Mouse (Mus musculus) common myeloid progenitor, adult 5-6 weeks (primary cell): ENCODE data around the gene Capn12. TPM values are rescaled to one million over a fixed set of nuclear protein-coding genes. Genes with fewer than 3 reads are reported as not detected.

Experiments
- ATAC-seq: replicated peaks from 2 replicates; pipeline ENCODE4 v1.8.0; 2016; ENCODE audit warnings: low read depth, mild to moderate bottlenecking, moderate TSS enrichment, inconsistent platforms; ENCODE audit not compliant: poor library complexity, severe bottlenecking
- total RNA-seq: library from RNA; stranded (forward); fragments of 200-1000, 187-1606 nt; gene quantifications from 2 replicates; pipeline ENCODE4 v1.2.3, GENCODE M21; 2017

Gene Capn12
- total RNA-seq: 0.37 and 0.87 TPM in 2 replicates

DNA sequence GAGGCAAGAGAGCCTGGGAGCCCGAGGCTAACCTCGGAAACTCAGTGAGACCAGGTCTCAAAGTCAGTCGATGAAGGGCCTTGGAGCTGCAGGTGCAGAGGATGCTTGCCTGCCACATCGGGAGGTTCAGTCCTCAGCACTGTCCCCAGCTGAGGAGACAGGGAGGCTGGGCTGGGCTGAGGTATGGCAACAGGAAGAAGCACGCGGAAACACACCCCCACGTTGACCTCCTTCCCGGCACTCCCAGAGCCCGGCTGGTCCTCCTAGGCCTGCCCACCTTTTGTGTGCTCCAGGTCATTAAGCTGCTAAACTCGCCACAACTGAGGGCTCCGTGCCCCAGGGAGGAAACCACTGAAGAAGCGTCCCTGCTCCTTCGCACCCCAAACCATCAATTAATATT, at the start of gene Capn12:
Gene Capn12 (plus strand): TSS at position 224 of the 400 bp plus-strand sequence.
- ATAC-seq: peak; percentile 31; the same call in 1 of the 2 replicates

DNA sequence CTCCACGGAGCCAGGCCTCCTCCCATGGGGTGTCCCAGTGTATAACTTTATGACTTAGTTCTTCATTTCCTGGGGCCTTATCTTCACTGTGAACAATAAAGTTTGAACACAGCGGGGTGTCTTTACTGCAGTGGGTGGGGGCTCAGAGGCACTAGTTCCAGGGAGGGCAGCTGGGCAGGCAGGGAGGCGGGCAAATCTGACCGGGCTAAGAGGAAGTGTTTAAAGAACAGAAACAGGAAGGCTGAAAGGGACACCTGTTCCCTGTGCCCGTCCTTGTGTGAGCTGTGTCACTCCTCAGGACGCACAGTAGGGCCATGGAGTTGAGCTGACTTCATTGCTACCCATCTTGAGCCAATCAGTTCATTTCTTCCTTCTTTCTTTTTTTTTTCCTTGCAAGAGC, 49.1 kb upstream of the Capn12 start:
- ATAC-seq: peak; percentile 46; the same call in 1 of the 2 replicates

DNA sequence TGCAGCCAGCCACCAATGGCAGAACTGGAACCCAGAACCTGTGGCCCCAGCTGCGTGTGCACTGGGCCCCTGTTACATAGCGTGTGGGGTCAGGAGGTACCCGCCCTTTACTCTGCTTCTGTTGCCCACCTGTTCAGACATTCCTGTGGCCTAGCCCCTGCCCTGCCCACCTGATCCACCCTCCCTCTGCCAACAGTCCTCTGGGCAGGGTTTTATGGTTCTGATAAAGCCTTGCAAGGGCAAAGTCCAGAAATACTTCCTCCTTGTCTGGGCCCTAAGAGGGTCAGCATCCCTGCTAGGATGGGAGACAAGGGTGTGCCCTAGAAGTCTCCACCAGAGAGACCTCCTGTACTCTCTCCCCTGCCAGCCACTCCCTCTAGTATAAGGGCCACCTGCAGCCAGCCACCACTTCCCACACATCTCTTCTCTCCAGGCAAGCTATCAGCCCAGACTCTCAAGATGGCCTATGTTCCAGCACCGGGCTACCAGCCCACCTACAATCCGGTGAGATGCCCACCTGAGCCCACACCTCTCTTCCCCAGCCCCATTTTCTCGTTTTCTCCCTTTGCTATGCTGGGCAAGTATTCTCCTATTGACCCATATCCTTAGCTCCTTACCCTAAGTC, 47.4 kb upstream of the Capn12 start, which contains the start of gene Lgals4:
Gene Lgals4 (plus strand): TSS at position 132 of the 625 bp plus-strand sequence.
- no peak for ATAC-seq

DNA sequence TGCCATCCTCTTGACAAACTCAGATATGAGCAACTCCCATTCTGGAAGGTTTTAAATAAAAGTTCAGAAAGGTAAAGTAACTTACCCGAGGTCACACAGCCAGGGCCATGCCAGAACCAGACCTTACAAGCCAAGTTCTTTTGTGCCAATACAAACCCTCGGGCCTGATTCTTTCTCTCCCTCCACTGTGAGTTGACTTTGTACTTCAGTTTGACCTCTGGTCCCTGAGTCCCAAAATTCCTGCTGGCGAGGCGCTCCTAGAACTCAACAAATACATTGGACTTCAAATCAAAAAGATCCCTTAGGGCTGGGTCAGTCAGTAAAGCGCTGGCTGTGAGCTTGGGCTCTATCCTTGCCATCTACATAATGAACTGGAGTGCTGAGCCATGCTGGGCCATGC, 44.3 kb upstream of the Capn12 start:
- no peak for ATAC-seq

DNA sequence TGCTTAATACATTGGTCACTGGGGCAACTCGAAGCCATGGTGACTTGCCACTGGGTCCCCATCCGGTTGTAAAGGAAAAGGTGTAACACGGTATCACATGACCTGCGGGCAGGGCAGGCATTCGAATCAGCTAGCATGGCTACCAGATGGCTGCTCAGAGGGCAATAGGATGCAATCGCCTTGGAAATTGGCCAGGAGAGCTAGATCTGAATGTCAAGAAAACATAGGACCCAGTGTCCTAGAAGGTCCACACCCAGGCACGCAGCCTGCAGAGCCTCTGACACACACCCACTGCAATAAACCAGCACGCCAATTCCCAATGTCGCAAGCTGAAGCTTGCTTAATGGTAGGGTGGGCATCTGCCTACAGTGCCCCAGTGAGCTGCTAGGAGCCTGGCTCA, 42.9 kb upstream of the Capn12 start:
- ATAC-seq: no peak

DNA sequence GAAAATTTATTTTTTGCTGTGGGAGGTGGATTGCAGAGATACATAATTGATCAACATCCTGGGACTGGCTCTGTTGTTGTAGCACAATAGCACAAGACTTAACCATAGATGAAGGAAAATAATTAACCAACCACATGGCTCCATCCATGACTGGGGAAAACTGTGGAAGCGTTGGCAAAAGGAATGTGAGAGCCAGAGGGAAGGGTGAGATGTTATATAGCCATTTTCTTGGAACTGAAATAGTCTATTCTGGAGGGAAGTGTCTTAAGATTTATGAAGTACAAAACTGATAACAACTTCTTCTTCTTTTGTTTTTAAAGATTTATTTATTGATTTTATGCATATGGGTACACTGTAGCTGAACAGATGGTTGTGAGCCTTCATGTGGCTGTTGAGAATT, 33.9 kb upstream of the Capn12 start:
- no peak for ATAC-seq

DNA sequence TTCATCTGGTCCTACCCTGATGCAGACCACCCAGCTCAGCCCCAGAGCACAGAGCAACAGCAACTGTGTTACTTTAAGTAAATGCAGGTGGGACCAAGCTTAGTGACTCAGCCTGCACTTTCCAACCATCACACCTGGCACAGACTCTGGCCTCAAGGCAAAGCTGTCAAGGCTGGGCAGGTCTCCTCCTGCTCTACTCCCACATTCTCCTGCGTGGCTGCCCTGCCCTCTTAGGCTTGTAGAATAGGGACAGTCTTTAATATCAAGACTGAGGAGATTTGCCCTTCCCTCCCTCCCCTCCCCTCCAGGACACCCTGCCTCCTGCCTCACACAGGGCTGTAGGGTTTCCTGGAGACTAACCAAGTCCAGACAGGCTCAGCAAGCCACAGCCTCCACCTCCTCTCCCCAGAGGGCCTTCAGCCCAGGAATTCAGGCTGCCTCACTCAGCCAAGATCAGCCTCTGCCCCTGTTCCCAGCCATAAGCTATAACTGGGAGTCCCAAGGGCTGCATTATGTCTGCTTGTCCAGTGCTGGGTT, 31.5 kb upstream of the Capn12 start:
- no peak for ATAC-seq

DNA sequence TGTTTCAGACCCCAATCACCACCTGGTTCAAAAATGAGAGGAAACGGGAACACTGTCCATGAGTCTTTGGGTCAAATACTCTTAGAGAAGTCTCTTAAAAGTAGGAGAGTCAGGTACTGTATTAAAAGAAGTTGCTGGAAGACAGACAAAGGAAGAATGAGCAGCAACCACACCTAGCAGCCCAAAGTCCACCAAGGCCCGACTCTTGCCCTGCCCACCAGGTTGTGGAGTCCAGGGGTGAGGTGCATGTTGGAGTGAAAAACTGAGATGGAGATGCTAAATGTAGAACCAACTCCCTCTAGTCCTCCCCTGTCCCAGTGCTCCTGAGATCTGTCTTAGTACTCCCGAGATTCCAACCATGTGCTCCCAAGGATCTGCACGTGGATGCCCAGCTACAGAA, 30.6 kb upstream of the Capn12 start:
- no peak for ATAC-seq

DNA sequence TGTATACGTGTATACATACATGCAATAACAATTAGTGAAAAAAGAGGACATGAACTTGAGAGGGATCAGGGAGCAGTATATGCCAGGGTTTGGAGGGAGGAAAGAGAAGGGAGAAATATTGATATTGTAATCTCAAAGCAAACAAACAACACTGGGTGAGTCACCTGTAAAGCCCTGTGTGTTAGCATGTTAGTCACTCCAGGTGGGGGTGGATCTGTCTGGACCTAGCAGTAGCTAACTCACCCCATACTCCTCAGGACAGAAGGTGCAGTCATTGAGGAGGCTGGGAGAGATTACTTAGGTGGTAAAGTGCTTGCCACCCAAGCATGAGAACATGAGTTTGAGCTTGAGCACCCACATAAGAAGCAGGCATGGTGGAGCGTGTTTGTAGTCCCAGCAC, 21.3 kb upstream of the Capn12 start:
- no peak for ATAC-seq

DNA sequence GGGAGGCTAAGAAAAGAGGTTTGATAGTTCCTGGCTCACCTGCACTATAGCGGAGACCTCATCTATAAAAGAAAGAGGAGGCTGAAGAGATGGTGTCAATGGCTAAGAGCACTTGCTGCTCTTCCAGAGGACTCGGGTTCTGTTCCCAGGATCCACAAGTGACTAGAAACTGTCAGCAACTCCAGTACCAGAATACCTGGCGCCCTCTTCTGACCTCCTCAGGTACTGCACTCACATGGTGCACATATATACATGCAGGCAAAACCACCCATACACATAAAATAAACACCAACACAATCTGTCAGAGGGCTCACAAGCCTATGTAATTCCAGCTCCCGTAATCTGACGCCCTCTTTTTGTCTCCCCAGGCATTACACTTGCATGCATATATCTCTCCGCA, 20.3 kb upstream of the Capn12 start:
- no peak for ATAC-seq

DNA sequence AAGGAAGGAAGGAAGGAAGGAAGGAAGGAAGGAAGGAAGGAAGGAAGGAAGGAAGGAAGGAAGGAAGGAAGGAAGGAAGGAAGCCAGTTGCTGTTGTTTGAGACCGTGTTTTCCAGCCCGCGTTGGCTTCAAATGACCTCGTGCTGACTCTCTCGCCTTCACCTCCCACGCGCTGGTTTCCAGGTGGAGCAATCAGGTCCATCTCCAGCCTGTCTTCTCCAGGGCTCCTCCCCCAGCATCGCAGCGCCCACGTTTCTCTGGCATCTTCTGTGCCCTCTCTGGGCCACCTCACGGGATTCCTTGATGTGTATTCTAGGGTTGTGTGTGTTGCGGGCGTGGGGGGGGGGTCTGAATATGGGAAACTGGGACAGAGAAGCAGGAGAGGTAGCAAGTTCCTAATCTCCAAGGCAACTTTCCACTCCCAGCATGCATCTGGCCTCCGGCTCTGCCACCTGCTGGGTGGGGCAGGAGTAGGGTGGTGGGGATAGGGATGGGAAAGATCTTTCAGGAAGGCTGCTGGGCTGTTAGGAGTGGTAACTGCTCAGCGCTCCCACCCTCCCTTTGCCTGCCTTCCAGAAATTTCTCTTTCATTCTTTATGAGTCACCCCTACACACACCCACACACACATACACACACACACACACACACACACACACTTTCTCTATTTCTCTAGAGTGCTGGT, 18.3 kb upstream of the Capn12 start:
- ATAC-seq: no peak

DNA sequence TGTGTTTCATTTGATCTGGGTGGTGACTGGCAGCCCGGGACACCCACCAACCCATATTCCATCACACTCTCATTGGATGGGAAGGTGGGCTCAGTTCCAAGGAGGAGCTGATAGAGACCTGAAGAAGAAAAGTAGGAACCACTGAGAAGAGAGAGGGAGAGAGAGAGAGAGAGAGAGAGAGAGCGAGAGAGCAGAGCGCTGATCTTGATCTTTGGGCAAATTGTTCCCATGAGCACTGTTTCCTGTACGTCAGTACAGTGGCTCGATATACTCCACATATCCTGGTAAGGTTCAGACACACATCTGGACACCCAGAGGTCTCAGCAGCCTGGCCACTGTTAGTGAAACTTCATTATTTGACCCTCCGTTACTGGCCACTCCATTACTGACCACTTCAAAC, 17.7 kb upstream of the Capn12 start, which contains the start of gene Lgals7:
Gene Lgals7 (plus strand): TSS at position 314 of the 400 bp plus-strand sequence.
- ATAC-seq: no peak

DNA sequence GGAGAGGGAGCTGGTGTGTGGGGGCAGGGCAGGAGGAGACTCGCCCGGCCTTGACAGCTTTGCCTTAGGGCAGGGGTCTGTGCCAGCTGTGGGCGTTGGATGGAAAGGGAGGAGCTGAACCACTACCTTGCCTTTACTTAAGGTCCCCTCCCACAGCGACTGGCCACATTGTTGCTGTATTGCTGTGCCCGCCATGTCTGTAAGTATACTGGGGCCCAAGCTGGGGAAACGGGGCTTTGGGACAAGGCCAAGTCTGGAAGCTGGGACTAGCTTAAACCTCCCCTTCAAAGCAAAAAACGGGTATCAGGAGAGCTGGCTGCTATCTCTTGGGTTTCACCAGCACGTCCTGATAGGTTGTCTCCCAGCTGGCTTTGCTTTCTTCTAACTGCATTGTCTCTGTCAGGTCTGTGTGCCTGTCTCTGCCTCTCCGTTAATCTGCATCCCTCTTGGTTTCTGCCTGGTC, 16.9 kb upstream of the Capn12 start:
- ATAC-seq: no peak

DNA sequence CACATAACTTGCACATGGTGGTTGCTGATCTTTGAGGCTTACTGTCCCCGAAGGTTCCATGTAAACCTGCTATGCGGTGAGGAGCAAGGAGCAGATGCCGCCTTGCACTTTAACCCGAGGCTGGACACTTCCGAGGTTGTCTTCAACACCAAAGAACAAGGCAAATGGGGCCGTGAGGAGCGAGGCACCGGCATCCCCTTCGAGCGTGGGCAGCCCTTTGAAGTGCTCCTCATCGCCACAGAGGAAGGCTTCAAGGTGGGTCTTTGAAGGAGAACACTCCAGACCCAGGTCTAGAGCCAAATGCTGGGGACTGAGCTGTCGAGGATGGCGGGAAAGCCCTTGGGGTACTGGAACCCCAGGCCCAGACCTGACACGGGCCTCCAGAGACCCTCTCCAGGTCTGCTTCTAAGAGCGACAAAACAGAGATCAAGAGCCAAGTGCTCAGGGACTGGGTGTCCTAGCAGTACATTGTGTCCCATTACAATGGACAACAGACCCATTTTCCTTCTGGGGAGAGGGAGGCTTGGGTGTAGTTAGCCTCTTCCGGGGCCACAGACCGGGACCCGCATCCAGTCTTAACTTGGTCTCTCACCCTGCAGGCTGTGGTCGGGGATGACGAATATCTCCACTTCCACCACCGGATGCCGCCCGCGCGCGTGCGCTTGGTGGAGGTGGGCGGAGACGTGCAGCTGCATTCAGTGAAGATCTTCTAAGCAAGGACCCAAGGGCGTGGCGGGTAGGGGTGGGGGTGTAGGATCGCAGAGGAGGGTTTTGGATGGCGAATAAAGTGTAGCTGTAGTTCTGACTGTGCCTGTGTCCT, 15.5 kb upstream of the Capn12 start:
- peak; percentile 95 for ATAC-seq

DNA sequence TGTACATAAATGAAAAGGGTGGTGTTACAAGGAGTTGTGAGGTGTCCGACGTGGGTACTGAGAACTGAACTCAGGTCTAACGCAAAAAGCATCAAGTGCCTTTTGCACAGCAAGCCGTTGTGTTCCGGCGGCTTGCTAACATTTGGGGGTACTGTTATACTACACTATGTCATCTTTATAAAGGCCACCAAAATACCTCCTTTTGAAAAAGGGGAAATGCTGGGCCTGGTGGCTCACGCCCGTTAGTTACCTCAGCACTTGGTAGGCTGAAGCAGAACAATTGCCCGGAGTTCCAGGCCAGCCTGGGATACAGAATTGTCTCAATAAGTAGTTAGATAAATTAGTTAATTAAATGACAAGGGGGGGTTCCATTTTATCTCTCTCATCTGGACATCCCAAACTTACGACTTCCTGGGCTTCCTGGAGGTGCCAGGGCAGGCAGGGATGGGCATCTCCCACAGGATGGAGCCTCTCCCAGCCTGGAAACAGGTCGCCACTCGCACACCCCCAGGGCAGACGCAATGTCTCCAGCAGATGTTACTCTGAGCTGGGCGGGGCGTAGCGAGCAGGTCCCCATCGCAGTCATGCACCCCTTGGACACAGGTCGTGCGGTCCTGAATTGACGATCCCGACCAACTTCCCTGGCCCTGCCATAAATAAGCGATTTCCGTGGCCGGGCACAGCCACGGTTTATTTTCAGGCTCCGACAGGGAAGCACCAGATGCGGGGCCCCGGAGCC, 14.3 kb upstream of the Capn12 start:
- no peak for ATAC-seq

DNA sequence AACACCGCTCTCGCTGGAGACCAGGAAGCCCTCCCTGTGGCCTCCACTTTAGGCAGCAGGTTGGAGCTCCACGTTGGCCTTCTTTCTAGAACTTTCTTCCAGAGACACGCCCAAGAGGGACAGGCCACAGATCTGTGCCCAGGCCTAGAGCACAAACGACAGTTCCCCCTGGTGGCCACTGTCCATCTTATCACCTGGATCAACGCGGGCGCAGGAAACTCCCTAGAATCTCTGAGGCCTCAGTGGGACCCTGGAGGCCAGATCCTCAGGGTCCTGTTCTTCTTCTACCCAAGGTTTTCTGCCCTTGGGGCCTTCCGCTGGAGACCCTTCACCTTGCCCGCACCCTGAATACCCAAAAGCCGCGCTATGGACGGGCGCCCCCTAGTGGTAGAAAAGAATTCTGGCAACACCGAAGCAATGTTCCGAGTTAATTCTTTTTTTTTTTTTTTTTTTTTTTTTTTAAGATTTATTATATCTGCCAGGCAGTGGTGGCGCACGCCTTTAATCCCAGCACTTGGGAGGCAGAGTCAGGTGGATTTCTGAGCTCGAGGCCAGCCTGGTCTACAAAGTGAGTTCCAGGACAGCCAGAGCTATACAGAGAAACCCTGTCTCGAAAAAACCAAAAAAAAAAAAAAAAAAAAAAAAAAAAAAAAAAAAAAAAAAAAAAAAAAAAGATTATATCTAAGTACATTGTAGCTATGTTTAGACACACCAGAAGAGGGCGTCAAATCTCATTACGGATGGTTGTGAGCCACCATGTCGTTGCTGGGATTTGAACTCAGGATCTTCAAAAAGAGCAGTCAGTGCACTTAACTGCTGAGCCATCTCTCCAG, 13.5 kb upstream of the Capn12 start:
- ATAC-seq: peak; percentile 53

DNA sequence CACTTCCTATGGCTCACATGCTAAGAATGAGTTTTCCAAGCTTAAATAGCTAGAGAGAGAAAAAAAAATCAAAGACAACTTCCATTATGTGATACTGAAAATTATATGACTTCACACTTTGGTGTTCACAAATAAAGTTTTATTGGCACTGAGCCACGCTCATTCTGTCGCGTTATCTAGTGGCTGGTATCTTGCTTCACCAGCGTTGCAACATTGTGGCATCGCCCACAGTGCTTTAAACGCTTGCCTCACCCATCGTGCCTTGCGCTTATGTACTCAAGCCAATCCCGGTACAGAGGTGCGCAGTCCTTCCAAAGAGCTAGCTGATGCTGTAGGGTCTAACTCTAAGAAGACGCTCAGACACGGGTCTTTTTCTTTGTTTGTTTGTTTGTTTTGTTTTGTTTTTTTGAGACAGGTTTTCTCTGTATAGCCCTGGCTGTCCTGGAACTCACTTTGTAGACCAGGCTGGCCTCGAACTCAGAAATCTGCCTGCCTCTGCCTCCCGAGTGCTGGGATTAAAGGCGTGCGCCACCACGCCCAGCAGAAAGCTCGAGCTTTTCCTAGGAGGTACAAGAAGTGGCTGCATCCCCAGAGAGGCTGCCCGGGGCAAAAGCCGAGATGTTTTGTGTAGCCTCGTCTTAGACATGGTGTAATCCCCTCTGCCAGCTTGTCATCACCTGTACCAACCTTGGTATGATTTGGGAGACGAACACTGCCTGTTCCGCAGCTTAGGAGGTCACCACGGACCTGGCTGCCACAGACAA, 10.1 kb upstream of the Capn12 start:
- no peak for ATAC-seq

DNA sequence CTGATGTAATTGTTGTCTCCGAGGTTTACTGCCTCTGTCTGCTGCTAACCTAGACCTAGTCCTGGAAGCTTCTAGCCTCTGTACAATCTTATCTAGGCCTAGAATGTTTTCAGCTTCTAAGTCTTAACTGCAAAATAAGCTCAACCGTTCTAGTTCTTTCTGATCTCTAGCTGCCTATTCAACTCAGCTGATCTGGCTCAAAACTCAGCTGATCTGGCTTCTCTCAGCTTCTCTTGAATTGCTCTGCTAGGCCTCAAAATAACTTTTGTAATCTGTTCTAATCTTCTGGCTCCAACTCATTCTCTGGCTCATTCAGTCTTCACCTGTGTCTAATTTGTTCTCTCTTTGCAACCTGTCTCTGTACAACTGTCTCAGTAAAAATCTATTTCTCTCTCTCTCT, 6.7 kb upstream of the Capn12 start:
- no peak for ATAC-seq
